Mouse (Mus musculus) gonadal fat pad, adult 2 months (tissue): ENCODE measurements around the gene Rft1. TPM values are rescaled to one million over a fixed set of nuclear protein-coding genes. Genes with fewer than 3 reads are reported as not detected.

ENCODE experiments used
- DNase-seq: peaks from one replicate; pipeline ENCODE4 v3.0.0-alpha.2; 2012; ENCODE audit warnings: low read depth
- polyA plus RNA-seq: library from polyadenylated mRNA; depleted of rRNA; stranded (reverse); fragments of >200 nt; gene quantifications from 2 replicates; pipeline ENCODE4 v1.2.3, GENCODE M21; 2012

Rft1 gene
- polyA plus RNA-seq, 1 experiment, result 32.4 TPM

DNA sequence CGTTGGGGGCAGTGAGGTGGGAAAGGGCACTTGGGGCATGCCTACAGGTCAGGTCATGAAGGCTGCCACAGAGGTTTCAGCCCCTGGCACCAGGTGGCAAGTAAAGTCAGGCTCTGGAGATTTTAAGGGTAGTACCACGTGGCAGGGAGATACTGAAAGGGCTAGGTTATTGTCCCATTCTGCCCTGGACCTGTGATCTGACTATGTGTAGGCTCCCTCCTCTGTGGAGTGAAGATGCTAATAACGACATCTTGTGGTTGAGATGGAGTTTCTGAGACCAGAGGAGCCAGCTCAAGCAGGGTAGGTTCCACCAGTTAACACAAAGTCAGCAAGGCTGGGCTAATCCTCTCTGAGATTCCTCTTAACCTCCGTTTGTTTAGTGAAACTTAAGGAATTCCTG, 24.3 kb upstream of the Rft1 start:
- no peak for DNase-seq

DNA sequence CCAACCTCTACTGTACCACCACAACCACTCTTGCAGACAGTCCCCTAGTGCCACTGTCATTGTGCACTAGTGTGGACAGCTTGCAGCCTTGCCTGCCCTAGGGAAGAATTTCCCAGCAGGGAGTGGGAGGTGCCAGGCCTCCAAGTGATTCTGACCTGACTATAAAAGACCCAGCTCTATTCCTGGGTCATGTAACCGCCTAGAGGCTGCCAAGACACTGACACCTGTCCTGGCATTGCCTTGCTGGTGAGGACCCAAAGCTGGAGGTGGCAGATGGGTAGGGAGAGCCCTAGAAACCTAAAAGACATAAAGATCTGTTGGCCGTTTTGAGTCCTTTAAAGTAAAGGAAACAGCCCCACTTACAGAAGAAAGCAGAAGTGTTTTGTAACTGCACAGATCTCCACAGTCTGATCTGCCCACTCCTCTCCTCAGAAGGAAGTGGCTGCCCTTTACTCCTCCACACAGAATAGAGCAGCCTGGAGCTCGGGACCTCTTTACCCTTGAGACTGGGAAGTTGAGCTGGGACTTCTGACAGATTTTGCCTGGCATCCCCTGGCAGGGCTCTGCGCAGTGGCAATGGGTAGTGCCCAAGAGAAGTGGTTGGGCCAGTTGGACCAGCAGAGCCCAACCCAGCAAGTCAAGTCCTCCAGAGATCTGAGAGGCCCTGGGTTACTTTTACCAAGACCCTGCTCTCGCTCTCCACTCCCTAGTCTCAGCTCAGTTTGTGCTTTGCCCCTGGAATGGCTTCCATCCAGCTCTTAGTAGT, 23.2 kb upstream of the Rft1 start:
- DNase-seq, result no peak

DNA sequence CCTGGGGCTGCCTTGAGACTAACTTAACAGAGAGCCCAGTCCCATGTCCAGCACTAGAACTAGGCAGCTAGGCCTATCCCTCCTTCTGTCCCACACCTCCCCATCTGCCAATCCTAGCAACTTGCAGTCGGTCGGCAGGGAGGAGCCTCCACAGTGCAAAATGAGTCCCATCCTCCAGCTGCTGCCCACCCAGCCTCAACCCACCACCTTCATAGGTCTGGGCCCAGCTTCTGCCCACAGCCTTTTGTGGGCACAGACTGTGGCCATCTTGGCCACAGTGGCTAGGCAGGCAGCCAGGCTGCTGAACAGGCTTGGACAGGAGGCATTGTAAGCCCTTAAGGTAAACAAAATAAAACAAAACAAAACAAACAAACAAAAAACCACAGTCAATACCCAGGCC, 22.3 kb upstream of the Rft1 start:
- DNase-seq, result no peak

DNA sequence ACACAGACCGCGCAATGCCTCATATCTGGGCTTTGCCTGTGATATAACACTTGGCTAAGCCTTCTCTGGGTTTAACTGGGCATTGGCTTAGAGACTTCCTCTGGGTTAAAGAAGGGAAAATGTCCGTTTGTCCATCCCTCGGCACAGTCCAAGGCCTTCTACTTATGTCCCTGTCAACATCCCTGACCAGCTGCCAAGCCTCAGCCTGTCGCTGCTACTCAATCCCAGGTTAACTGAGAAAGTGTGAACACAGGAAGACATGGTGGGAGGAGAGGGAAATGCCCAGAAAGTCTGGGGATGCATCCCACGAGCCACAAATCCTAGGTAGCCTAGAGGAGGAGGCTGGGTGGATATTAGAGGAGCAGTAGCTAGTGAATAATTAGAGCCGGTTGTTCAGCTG, 20.5 kb upstream of the Rft1 start:
- DNase-seq, result no peak

DNA sequence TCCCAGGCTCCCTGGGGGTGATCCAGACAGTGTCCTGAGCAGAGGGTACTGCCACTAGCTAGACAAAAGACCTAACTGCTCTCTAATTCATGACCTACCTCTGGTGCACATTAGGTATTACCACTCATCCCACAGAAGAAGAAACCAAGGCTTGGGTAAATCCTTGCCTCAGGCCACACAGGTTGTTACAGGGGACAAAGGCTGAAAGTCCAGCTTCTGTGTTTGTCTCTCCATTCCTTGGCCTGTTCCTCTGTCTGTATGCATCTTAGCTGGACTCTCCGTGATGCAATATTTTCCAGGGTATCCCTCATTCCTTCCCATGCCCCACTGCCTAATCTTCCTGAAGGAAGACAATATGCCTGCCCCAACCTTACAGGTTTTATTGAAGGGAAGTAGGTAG, 19.7 kb upstream of the Rft1 start:
- no peak for DNase-seq

DNA sequence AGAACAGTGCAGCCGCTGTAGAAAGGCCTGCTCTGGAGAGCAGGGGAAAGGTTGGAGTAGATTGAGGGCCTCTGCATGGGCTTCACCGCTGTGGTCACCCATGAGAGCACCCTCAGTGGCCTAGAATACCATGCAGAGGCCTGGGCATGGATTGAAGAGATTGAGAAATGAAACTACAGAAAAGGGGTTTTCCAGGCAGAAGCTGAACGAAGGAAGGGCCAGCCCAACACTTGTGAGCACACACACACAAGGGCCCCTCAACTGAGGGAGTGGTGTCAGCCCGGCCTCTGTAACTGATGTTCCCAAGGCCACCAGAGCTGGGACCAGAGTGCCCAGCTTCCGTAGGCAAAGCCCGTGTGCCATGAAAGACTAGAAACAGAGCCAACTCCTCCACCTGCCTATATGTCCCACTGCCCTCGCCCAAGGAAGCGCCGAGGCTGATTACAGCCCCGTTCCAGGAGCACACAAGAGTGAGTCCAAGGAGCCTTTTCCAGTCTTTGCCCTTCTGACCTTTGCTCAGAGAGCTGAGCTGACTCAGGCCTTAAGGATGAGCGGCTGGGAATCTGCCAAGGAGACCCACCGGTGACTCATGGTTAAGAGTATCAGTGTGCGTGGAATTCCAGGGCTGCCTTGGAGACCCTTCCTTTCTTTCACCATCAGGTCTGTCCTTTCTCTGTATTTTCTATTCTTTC, 18.8 kb upstream of the Rft1 start:
- no peak for DNase-seq

DNA sequence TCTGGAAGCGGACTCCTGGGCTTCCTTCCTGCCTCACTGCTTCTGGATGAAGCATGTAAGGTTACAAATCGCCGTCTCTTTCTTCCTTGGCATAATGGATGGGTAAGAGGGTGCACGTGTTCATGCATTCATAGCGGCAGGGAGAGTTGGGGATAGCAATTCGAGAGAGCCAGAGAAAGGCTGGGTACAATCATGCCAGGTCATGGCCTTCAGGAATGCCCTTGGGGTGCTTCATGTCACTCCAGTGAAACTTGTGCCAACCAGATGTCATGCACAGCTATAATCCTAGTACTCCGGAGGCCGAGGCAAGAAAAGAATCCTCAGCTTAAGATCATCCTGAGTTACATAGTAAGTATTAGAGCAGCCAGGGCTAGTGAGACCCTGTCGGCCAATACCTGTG, 17.7 kb upstream of the Rft1 start:
- no peak for DNase-seq

DNA sequence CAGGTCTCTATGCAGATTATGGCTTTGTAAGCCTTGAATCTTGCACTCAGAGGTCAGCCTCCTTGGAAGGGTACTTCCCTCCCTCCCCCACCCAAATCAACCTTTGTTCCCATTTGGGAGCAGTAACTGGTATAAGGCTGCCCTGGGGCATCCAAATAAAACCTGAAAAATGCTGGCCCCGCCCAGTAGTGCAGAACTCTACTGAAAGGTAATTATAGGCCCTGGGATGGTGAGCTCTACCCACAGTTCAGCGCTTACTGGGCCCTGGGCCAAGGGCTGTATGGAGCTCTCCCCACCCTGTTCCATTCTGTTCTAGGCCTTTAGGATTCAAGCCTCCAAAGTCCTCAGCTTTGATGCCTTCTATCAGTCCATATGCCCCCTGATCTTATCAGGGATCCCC, 17.1 kb upstream of the Rft1 start:
- no peak for DNase-seq

DNA sequence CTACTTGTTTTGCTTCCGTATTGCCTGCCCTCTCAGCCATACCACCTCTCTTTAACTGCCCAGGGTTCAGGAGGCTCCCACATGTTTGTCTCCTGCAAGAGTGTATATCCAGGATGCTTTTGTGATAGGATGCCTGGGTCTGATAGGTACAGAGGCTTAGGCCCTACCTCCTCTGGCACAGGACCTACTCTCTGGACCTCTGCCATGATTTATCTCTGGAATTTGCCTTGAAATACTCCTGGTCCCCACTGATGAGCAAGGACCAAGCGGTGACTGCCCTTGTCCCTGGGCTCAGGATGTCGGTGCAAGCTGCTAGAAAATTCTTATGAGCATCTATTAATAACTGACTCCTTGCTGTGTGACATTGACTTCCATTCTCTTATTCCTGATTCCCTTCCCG, 16.2 kb upstream of the Rft1 start:
- no peak for DNase-seq

DNA sequence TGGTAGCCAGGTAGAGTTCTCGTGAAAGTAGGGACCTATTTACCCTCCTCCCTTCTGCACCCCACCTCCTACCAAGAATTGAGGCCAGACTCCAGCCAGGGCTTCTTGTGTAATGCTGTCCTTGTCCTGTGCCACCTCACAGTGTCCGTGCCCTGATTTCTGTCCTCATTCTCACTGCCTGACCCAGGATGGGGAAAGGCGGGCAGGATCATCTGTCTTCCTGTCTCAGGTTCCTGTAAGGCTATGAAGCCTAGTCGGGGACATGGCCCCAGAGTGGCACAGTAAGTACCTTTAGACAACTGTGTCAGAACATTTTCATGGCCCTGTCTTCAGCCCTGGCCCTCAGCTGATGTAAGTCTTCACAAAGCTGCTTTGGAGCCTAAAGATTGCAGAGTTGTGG, 15.5 kb upstream of the Rft1 start:
- DNase-seq, result no peak

DNA sequence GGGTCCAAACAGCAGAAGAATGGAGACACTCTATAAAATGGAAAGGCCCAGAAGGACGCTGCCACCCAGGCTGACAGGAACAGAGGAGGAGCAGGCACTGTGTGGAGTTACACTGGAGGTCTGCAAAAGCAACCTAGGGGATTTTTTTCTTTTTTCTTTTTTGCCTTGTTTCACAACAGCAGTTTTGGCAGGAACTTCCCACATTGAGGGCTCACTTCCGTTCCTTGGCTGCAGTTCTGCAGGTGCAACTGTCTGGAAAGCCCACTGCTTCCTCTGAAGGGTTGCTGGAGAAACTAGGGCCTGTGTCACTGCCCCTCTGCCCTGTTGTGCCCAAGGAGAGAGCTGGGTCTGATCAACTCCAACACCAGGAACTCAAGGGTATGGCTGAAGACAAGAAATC, 12.4 kb upstream of the Rft1 start:
- no peak for DNase-seq

DNA sequence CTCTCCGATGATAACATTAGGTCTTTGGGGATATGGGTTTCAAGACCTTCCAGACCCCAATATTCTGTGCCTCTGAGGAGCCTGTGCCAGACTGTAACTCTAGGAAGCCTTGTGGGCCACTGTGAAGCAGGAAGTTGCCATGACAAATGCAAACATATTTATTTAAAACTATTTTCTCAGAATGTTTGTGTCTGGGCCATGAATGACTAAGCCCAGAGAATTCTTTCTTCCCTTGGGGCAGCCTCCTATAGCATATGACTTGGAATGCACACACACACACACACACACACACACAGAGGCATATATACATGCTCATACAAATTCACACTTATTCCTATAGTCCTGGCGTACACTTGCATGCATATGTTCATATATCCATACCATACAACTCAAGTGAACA, 10.1 kb upstream of the Rft1 start:
- DNase-seq, result no peak

DNA sequence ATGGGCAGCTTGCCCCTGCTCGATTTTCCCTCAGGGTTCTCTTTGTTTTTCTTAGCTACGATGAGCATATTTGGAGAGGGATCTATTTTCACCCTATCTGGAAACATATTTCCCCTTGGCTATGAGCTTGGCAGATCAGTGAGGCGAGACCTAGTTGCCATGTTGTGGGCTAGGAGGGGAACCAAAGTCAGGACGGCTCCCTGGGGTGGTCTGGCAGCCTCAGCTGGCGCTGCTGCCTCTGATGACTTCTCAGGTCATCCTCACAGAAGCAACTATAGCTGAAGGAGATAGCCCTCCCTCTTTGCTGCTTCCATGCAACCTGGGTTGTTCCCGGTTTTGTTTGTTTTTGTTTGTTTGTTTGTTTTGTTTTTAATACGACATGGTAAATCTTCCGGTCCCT, 9.1 kb upstream of the Rft1 start:
- no peak for DNase-seq

DNA sequence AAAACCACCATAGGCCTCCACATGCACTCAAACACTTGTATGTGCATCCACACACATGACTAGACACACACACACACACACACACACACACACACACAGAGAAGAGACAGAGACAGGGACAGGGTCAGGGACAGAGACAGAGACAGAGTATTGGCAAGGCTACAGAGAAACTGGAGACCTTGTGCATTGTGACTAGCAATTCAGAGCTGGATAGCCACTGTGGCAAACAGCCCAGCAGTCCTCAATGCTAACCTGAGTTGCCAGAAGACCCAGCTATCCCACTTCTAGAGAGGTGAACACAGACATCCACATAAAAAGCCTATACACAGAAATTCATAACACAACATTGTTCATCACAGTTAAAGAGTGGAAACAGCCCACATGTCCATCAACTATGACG, 7.7 kb upstream of the Rft1 start:
- DNase-seq, result no peak

DNA sequence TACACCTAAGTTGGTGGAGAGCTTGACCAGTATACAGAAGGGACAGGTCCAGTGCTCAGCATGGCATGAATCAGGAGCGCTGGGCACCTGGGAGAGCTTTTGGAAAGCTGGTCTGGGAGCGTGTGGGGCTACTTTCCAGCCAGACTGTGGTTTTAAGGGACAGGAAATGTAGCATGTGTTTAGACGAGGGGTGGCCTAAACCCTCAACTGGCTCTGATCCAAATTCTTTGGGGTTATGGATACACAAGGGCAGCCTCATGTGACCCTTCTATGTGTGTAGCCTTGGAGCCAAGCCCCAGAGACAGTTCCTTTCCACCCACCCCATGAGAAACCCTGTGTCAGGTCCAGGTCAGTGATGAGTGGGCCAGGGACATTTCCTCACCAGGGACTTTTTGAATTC, 5.7 kb upstream of the Rft1 start:
- DNase-seq, result no peak

DNA sequence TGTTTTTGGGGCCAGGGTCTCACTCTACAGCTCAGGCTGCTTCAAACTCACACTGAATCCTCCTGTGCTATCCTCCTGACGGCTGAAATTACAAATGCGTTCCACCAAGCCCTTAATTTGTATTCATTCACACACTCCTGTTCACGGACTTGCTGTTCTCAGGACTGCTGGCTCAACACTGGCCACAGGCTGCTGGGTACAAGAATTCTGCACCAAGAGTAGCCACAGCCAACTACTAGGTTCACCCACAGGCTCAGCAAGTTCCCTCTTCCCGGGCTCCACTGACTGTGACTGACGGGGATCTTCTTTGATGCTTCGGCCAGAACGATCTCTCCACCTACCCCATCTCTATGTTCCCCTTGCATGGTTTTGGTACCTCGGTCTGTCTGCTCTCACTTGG, 4.4 kb upstream of the Rft1 start:
- no peak for DNase-seq

DNA sequence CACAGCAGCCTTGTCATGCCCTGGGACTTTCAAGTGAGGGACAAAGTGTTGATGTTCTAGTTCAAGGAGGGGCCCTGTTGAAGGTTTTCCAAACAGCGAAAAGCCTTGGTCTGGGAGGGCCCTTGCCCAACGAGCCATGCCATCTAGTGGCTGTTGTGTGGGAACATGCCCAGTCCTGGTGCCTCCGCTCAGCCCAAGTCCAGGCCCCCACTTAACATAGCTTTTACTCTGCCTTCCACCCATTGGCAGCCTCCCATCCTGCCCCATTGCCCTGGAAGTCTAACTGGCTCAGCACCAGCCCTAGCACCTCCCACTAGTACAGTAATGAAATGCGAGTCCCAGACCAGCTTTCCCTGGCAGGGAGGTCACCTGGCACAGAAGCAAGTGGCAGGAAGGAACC, 3.2 kb upstream of the Rft1 start:
- no peak for DNase-seq

DNA sequence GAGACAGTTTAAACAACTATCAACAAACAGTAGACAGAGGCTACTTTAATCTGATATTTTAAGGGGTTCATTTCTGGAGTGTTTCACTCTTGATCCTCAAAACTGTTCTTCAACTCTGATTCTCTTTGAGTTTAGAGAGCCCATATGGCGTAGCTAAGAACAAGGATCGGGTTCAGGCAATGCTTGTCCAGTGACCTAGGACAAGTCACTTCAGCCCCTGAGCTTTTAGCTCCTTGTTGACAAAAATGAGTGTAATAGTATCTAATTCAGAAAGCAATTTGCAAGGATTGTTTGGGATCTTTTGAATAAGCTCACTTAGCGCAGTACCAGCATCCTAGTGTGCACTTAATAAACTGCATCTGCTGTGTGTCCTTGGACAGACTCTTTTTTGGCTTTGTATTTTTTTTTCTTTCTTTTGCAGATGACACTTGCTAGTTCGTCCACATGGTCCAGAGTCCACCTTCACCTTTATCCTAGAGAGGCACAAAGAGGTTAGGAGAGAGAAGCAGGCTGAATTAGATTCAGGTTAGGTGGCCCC, 600 bp downstream of the Rft1 start:
- no peak for DNase-seq

DNA sequence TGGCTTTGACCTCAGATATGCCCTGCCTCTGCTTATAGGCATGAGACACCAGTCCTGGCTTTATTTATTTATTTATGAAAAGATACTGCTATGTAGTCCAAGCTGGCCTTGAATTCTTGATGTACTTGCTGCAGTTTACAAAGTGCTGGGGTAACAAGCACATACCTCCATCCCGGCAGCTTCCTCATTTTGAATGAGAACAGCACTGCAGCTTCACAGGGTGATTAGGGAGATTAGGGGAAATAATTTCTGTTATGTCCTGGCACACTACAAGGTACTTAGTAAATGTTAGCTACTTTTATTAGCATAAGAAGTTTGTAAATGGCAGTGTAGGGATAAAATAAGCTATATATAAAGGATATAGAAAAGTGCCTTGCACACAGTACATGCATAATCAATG, 1.4 kb downstream of the Rft1 start:
- DNase-seq, result no peak

DNA sequence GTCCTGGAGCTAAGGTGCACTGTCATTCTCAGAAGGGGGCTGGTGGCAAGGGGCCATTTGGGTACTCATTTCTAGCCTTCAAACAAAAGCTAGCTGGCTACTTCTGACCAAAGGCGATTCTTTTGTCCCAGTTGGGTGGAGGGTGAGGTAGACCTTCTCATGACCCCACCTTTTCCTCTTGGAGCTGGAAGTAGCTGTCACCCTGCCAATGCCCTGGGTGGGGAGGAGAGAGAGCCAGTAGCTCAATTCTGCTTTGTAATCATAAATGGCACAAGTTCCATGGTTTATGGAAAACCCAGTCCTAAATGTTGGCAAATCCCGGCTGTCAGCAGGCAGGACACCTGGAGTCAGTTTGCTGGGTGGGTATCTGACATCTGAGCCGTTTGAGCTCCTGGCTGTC, 11.9 kb downstream of the Rft1 start:
- no peak for DNase-seq

DNA sequence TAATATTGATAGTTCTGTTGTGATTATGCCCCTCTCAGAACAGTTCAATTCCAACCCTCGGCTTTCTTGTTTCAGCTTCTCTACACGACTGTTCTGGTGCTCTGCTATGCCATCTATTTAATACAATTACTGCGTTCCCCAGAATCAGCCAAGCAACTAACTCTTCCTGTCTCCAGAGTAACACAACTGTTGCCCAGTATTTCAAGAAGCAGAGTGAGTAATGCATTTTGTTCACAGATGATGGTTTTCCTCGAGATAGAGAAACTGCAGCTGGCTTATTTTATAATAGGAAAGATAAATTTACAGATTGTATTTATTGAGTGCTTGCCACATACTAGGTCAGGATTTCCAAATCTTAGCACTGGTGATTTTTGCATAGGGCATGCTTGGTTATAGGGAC, 12.4 kb downstream of the Rft1 start:
- no peak for DNase-seq

DNA sequence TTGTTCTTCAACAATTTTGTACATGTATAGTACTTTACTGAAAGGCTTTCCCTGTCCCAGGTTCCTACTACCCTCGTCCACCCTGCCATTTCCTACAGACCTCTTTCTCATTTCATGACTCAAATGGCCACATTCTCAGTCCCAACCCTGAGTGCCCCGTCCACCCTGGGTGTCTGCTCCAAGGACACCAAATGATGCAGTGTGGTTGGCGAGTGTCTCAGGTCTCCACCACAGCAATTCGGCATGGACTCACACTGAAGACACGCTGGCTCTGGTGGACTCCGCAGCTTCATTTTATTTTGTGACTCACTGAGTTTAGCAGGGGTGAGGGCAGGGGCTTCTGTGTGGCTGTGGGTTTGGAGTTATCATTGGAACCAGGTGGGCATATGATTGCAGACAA, 16.0 kb downstream of the Rft1 start:
- no peak for DNase-seq

DNA sequence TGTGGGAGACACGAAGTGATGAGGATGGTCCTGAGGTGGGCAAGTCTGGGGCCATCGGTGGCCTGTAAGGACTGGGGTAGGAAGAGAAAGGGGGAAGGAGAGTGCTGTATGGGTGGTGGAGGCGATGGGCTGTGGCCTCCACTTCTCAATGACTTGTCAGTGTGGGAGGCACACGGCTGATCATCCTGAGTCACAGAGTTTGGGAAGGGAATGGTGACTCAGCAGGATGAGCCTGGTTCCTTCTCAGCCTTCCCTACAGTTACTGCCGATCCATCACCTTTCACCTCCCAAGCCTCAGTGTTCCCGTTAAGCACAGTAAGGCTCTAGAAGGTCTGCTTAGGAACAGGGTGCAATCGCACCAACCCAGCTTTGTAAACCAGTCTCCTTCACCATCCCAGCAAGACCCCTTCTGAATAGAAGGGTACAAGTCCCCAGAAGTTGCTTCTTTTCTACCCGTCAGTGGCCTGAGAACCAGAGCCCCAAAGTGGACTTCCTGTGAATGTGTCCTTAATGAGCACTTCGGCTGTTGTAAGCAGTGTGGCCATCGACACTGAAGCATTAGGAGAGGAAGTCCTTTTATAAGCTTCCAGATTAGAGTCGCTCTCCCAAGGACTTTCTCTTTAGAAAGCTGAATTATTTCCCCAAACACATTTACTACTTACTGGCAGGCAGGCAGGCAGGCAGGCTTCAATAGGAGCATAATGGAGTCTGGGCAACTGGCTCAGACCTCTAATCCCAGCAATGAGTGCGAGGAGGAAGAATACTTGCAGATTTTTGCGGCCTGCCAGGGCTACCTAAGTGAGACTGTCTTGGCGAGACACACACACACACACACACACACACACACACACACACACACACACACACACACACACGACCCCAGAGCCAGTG, 17.2 kb downstream of the Rft1 start:
- no peak for DNase-seq
